Mouse (Mus musculus): ENCODE measurements around the gene B230217C12Rik. TPM values are rescaled to one million over a fixed set of nuclear protein-coding genes. Genes with fewer than 3 reads are reported as not detected.

Gene B230217C12Rik
- polyA plus RNA-seq (2012; fragmentation: generic; extraction: Trizol) = 1 to 10 TPM in 1 of 2 experiments, under 1 TPM in 1; 0.88 to 5.5 TPM

GRCm38 (mm10) chr11:97840539-97840954, at the start of gene B230217C12Rik:
B230217C12Rik (plus strand) TSS chr11:97840780.

GRCm38 (mm10) chr11:97798782-97799145, 41.8 kb upstream of the B230217C12Rik start, which contains the start of gene Lasp1:
Lasp1 (plus strand) TSS chr11:97799000.

GRCm38 (mm10) chr11:97883918-97884600, 43.5 kb downstream of the B230217C12Rik start, which contains the start of gene Fbxo47:
Fbxo47 (minus strand) TSS chr11:97884154.

Other genes with a start within 250 kb of the B230217C12Rik start
- gene Epop, start 211.1 kb upstream of the B230217C12Rik start, polyA plus RNA-seq (2012; fragmentation: generic; extraction: Trizol) = 1 to 10 TPM; 3.8 to 10.0 TPM
- gene Mllt6, start 177.4 kb upstream of the B230217C12Rik start, polyA plus RNA-seq (2012; fragmentation: generic; extraction: Trizol) = 10 to 100 TPM in 1 of 2 experiments, 1 to 10 TPM in 1; 4.4 to 17.7 TPM
- gene Cisd3, start 155.0 kb upstream of the B230217C12Rik start, polyA plus RNA-seq (2012; fragmentation: generic; extraction: Trizol) = 10 to 100 TPM; 32.1 to 68.6 TPM
- 10 to 100 TPM; 38.5 to 91.7 TPM for gene Pcgf2, start 140.3 kb upstream of the B230217C12Rik start, polyA plus RNA-seq (2012; fragmentation: generic; extraction: Trizol)
- 1,000 to 10,000 TPM in 1 of 2 experiments, 100 to 1,000 TPM in 1; 535 to 1,281 TPM for gene Psmb3, start 137.4 kb upstream of the B230217C12Rik start, polyA plus RNA-seq (2012; fragmentation: generic; extraction: Trizol)
- 10 to 100 TPM; 10.2 to 37.7 TPM for gene Pip4k2b, start 96.1 kb upstream of the B230217C12Rik start, polyA plus RNA-seq (2012; fragmentation: generic; extraction: Trizol)
- gene Cwc25, start 74.2 kb upstream of the B230217C12Rik start, polyA plus RNA-seq (2012; fragmentation: generic; extraction: Trizol) = 10 to 100 TPM in 1 of 2 experiments, 1 to 10 TPM in 1; 7.9 to 16.2 TPM
- under 1 TPM; 0.08 to 0.31 TPM for gene 1700001P01Rik, start 64.9 kb upstream of the B230217C12Rik start, polyA plus RNA-seq (2012; fragmentation: generic; extraction: Trizol)
- 1,000 to 10,000 TPM in 1 of 2 experiments, 100 to 1,000 TPM in 1; 978 to 2,275 TPM for gene Rpl23, start 58.3 kb upstream of the B230217C12Rik start, polyA plus RNA-seq (2012; fragmentation: generic; extraction: Trizol)
- gene Lasp1, start 41.8 kb upstream of the B230217C12Rik start, polyA plus RNA-seq (2012; fragmentation: generic; extraction: Trizol) = 100 to 1,000 TPM; 100 to 153 TPM
- gene Fbxo47, start 43.4 kb downstream of the B230217C12Rik start, polyA plus RNA-seq (2012; fragmentation: generic; extraction: Trizol) = under 1 TPM in 1 of 2 experiments, not detected in 1; 0.20 TPM
- gene Plxdc1, start 145.7 kb downstream of the B230217C12Rik start, polyA plus RNA-seq (2012; fragmentation: generic; extraction: Trizol) = under 1 TPM; 0.11 to 0.21 TPM
- gene Arl5c, start 155.4 kb downstream of the B230217C12Rik start, polyA plus RNA-seq (2012; fragmentation: generic; extraction: Trizol) = 1 to 10 TPM; 1.6 to 1.7 TPM
- 10 to 100 TPM in 1 of 2 experiments, 1 to 10 TPM in 1; 2.6 to 12.5 TPM for gene Cacnb1, start 182.3 kb downstream of the B230217C12Rik start, polyA plus RNA-seq (2012; fragmentation: generic; extraction: Trizol)
- gene Rpl19, start 185.9 kb downstream of the B230217C12Rik start, polyA plus RNA-seq (2012; fragmentation: generic; extraction: Trizol) = 1,000 to 10,000 TPM; 5,344 to 9,149 TPM
- gene Stac2, start 212.7 kb downstream of the B230217C12Rik start, polyA plus RNA-seq (2012; fragmentation: generic; extraction: Trizol) = 1 to 10 TPM; 4.8 to 7.8 TPM